Mouse (Mus musculus): ENCODE data around the gene Zfp563.

DNA sequence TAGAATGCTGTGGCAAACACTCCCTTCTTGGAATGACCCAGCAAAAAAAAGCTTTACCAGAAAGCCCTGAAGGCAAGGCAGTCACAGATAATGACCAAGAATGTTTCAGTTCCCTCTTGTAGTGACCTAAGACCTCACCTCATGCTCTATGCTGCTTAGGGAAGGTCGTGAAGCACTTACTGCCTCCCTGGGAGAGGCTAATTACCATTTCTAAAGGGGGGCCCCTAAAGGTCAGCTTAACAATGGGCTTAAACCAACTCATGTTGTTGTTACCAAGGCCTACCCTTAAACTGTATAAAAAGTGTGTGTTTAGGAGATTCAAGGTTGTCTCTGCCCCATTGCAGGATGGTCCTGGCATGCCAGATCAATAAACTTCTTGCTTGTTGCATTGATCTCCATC, 26.1 kb upstream of the Zfp563 start:
- TF ChIP-seq POLR2A (IDR thresholded peaks at IDR 0.05; ENCODE audit: borderline replicate concordance, insufficient read depth, low read length): no peak
- no peak for TF ChIP-seq CTCF (IDR thresholded peaks at IDR 0.05; ENCODE audit: borderline replicate concordance, insufficient read depth, low read depth, low read length)
